Mouse (Mus musculus) thymus, adult 2 months (tissue): ENCODE data around the gene Plin1.

Experiments used
- CTCF ChIP-seq: fragments of 200-500 bp; IDR thresholded peaks from 2 replicates; pipeline ENCODE4 v1.5.1; 2012; ENCODE audit warnings: mild to moderate bottlenecking, control low read depth, low read length, moderate library complexity, borderline replicate concordance; ENCODE audit not compliant: control insufficient read depth, poor library complexity, insufficient read depth; ENCODE audit errors: extremely low read depth
- POLR2A ChIP-seq: fragments of 200-500 bp; IDR thresholded peaks from 2 replicates; pipeline ENCODE4 v1.6.1; 2012; ENCODE audit warnings: mild to moderate bottlenecking, low read length, control low read depth, moderate library complexity; ENCODE audit not compliant: control insufficient read depth, poor library complexity, insufficient read depth; ENCODE audit errors: extremely low read depth

GRCm38 (mm10) chr7:79731438-79731837 is 1.3 kb downstream of the Plin1 start:
- TF ChIP-seq CTCF (no peak), POLR2A (no peak)
